Mouse (Mus musculus): ENCODE results near the gene Serpina10.
"Not testable (repeated sequence)": the region's sequence is repeated elsewhere in the genome, so short reads cannot be mapped to it uniquely, and the experiment has no call there.

The Serpina10 gene

GRCm38 (mm10) chr12:103601839-103602238 lies 29.4 kb downstream of the Serpina10 start:
- DNase-seq: no peak

GRCm38 (mm10) chr12:103600364-103600763 lies 30.9 kb downstream of the Serpina10 start:
- DNase-seq: no peak

GRCm38 (mm10) chr12:103598411-103598810 lies 32.8 kb downstream of the Serpina10 start:
- DNase-seq: no peak

GRCm38 (mm10) chr12:103583771-103584170 lies 47.5 kb downstream of the Serpina10 start:
- DNase-seq: no peak

- not testable (repeated sequence) for DNase-seq
Measured at GRCm38 (mm10) chr12:103578148-103578547, 53.1 kb downstream of the Serpina10 start.

- no peak for DNase-seq
Measured at GRCm38 (mm10) chr12:103569690-103570089, 61.6 kb downstream of the Serpina10 start.

GRCm38 (mm10) chr12:103567129-103567528 lies 64.1 kb downstream of the Serpina10 start:
- peak; percentile 30 for DNase-seq

- DNase-seq: no peak
Measured at GRCm38 (mm10) chr12:103565151-103565550, 66.1 kb downstream of the Serpina10 start.

Data from kidney, postnatal 14 days (tissue).